Mouse (Mus musculus) liver, embryonic 14.5 days (tissue): ENCODE data around the gene Pnmal1. TPM values are rescaled to one million over a fixed set of nuclear protein-coding genes. Genes with fewer than 3 reads are reported as not detected.

Experiments used
- ATAC-seq: fragments of 200-750 bp; cut with Nextera tagmentation; 2 replicates; pipeline ENCODE4 v1.8.0; 2017; ENCODE audit warnings: moderate number of reproducible peaks, mild to moderate bottlenecking, moderate library complexity; ENCODE audit not compliant: insufficient read depth
- DNase-seq, 3 experiments: peaks; one replicate each; pipeline ENCODE4 v3.0.0-alpha.2; 2012 to 2013; ENCODE audit warnings: low read depth in 3 of 3, low spot score in 3 of 3
- H3K27ac ChIP-seq: fragments of 300-500 bp; sonication (generic); 2 replicates; pipeline ENCODE4 v1.5.1; 2014; ENCODE audit warnings: moderate library complexity, mild to moderate bottlenecking, control low read depth, inconsistent platforms
- H3K27me3 ChIP-seq: fragments of 300-500 bp; sonication (generic); 2 replicates; pipeline ENCODE4 v1.6.1; 2014; ENCODE audit warnings: mild to moderate bottlenecking, low read length, moderate library complexity; ENCODE audit not compliant: control insufficient read depth, insufficient read depth
- H3K36me3 ChIP-seq: fragments of 300-500 bp; sonication (generic); replicated peaks from 2 replicates; pipeline ENCODE4 v1.6.1; 2014; ENCODE audit warnings: low read depth; ENCODE audit not compliant: control insufficient read depth, insufficient read depth
- H3K4me1 ChIP-seq, 2 experiments: fragments of 200-500 bp in 1 of 2; fragments of 300-500 bp in 1 of 2; sonication (generic) in 1 of 2; replicated peaks; 2 replicates each; pipeline ENCODE4 v1.6.1; 2012 to 2014; ENCODE audit warnings: antibody characterized with exemption in 1 of 2, inconsistent platforms in 1 of 2, low read length in 1 of 2; ENCODE audit not compliant: control insufficient read depth in 2 of 2, insufficient read depth in 2 of 2
- H3K4me2 ChIP-seq: fragments of 300-500 bp; sonication (generic); 2 replicates; pipeline ENCODE4 v1.6.1; 2014; ENCODE audit warnings: low read depth, mild to moderate bottlenecking, control low read depth, moderate library complexity
- H3K4me3 ChIP-seq, 2 experiments: fragments of 200-500 bp in 1 of 2; fragments of 300-500 bp in 1 of 2; sonication (generic) in 1 of 2; 2 replicates each; pipeline ENCODE4 v1.5.1; 2012 to 2014; ENCODE audit warnings: low read depth in 2 of 2, low read length in 2 of 2, mild to moderate bottlenecking in 2 of 2, control low read depth in 1 of 2, inconsistent platforms in 1 of 2, moderate library complexity in 1 of 2; ENCODE audit not compliant: insufficient read depth in 1 of 2
- H3K9ac ChIP-seq: fragments of 300-500 bp; sonication (generic); replicated peaks from 2 replicates; pipeline ENCODE4 v1.6.1; 2014; ENCODE audit warnings: mild to moderate bottlenecking, control low read depth, moderate library complexity
- H3K9me3 ChIP-seq: fragments of 300-500 bp; sonication (generic); 2 replicates; pipeline ENCODE4 v1.6.1; 2016; ENCODE audit warnings: low read length, mixed read lengths; ENCODE audit not compliant: control insufficient read depth
- CTCF ChIP-seq: IDR thresholded peaks from 2 replicates; pipeline ENCODE4 v1.5.1; 2016; ENCODE audit warnings: antibody characterized with exemption, low read depth, control low read depth
- EP300 ChIP-seq: IDR thresholded peaks from 2 replicates; pipeline ENCODE4 v1.6.1; 2016; ENCODE audit warnings: antibody characterized with exemption, low read depth
- WGBS: fragments of 180-500 bp; shearing (Covaris S2); extraction: QIAGEN DNeasy Blood & Tissue Kit; methylation state at CpG from one replicate; pipeline ENCODE4 v1.1.7; 2014; ENCODE audit not compliant: insufficient replicate concordance; 5-methylcytosine and 5-hydroxymethylcytosine counted together
- polyA plus RNA-seq, 2 experiments: library from polyadenylated mRNA; depleted of rRNA in 1 of 2; stranded (reverse) in 1 of 2; unstranded in 1 of 2; fragments of >200 nt; fragmentation: Nextera tagmentation in 1 of 2; extraction: Ambion mirVana in 1 of 2; gene quantifications; 2 replicates each; pipeline versions ENCODE4 v1.2.1 to v1.2.3; 2012 to 2014

The Pnmal1 gene
- polyA plus RNA-seq, 2 experiments, result 0.01 to 0.03 TPM

GRCm38 (mm10) chr7:16938117-16938791 is 21.2 kb upstream of the Pnmal1 start:
- no peak for DNase-seq
- TF ChIP-seq CTCF (no peak), EP300 (no peak)
- H3K27ac ChIP-seq, result no peak overlapping the region
- no peak overlapping the region for H3K9ac ChIP-seq
- H3K27me3 ChIP-seq, result peaks cover 2% of the 10 kb centered on the region; the same call in 1 of the 2 replicates
- H3K9me3 ChIP-seq, result no peaks in the 10 kb centered on the region
- no peaks in the 10 kb centered on the region for H3K36me3 ChIP-seq
- no peak for ATAC-seq
- H3K4me1 ChIP-seq, result no peaks in the 10 kb centered on the region
- no peak overlapping the region for H3K4me2 ChIP-seq
- no peak overlapping the region for H3K4me3 ChIP-seq
- 66% methylated on average over 17 of the region's 17 CpGs for WGBS

- H3K36me3 ChIP-seq, result no peaks in the 10 kb centered on the region
- no peak for TF ChIP-seq EP300
- no peak overlapping the region for H3K4me3 ChIP-seq
- H3K9me3 ChIP-seq, result no peaks in the 10 kb centered on the region
- H3K9ac ChIP-seq, result no peak overlapping the region
- H3K27me3 ChIP-seq, result peaks cover 22% of the 10 kb centered on the region
- H3K4me2 ChIP-seq, result no peak overlapping the region
- DNase-seq, result no peak
- no peaks in the 10 kb centered on the region for H3K4me1 ChIP-seq
- no peak for ATAC-seq
- no peak overlapping the region for H3K27ac ChIP-seq
- WGBS, result 50% methylated on average over 7 of the region's 7 CpGs
These were observed 19.2 kb upstream of the Pnmal1 start for GRCm38 (mm10) chr7:16940292-16940691.

GRCm38 (mm10) chr7:16942861-16943260 is 16.6 kb upstream of the Pnmal1 start:
- peaks cover 48% of the 10 kb centered on the region for H3K27me3 ChIP-seq
- WGBS, result 43% methylated on average over 4 of the region's 4 CpGs
- TF ChIP-seq EP300 (no peak), CTCF (no peak)
- H3K4me3 ChIP-seq, result no peak overlapping the region
- no peak for DNase-seq
- H3K9ac ChIP-seq, result no peak overlapping the region
- H3K4me2 ChIP-seq, result no peak overlapping the region
- H3K4me1 ChIP-seq, result no peaks in the 10 kb centered on the region
- H3K27ac ChIP-seq, result no peak overlapping the region
- no peaks in the 10 kb centered on the region for H3K9me3 ChIP-seq
- no peak for ATAC-seq
- no peaks in the 10 kb centered on the region for H3K36me3 ChIP-seq

- Histone ChIP-seq H3K27me3 (peaks cover 61% of the 10 kb centered on the region), H3K4me2 (peak within 1 kb of the TSS; percentile 56), H3K27ac (no peak within 1 kb of the TSS), H3K4me3 (peak within 1 kb of the TSS; percentile 26 to 38), H3K4me1 (no peaks in the 10 kb centered on the region), H3K9me3 (no peaks in the 10 kb centered on the region), H3K9ac (no peak within 1 kb of the TSS), H3K36me3 (no peaks in the 10 kb centered on the region)
- WGBS, result 16% methylated on average over 36 of the region's 36 CpGs
- TF ChIP-seq CTCF (no peak), EP300 (no peak)
- DNase-seq (no peak), ATAC-seq (0 out of 2 replicates have a peak, but pooled peaks have one; percentile 37)
These were observed 15.2 kb upstream of the Pnmal1 start, which contains the start of gene Pnmal2 for GRCm38 (mm10) chr7:16944061-16944807. Pnmal2 (plus strand) TSS chr7:16944682.

GRCm38 (mm10) chr7:16944808-16945315 is 14.6 kb upstream of the Pnmal1 start:
- H3K27ac ChIP-seq, result no peak overlapping the region
- WGBS, result 6% methylated on average over 22 of the region's 22 CpGs
- ATAC-seq, result no peak

More at GRCm38 (mm10) chr7:16944808-16945315, 14.6 kb upstream of the Pnmal1 start:
- Histone ChIP-seq H3K4me3 (peak overlapping the region; percentile 26 to 38), H3K36me3 (no peaks in the 10 kb centered on the region), H3K4me1 (no peaks in the 10 kb centered on the region), H3K9me3 (no peaks in the 10 kb centered on the region), H3K9ac (no peak overlapping the region), H3K4me2 (peak overlapping the region; percentile 56), H3K27me3 (peaks cover 67% of the 10 kb centered on the region)
- no peak for TF ChIP-seq CTCF
- no peak for TF ChIP-seq EP300
- DNase-seq, result no peak
